Mouse (Mus musculus) erythroblast, embryonic 14.5 days (primary cell): ENCODE measurements around the gene Cxcr2. TPM values are rescaled to one million over a fixed set of nuclear protein-coding genes. Genes with fewer than 3 reads are reported as not detected.

Experiments
- H3K27me3 ChIP-seq: 2 replicates; pipeline ENCODE4 v1.6.1; 2012; ENCODE audit warnings: inconsistent platforms; ENCODE audit not compliant: control insufficient read depth
- H3K36me3 ChIP-seq: 2 replicates; pipeline ENCODE4 v1.6.1; 2012; ENCODE audit warnings: mild to moderate bottlenecking, inconsistent platforms; ENCODE audit not compliant: control insufficient read depth
- H3K4me1 ChIP-seq: 2 replicates; pipeline ENCODE4 v1.6.1; 2012; ENCODE audit warnings: inconsistent platforms; ENCODE audit not compliant: control insufficient read depth
- H3K4me3 ChIP-seq: replicated peaks from 2 replicates; pipeline ENCODE3; 2012; ENCODE audit warnings: moderate library complexity, mild to moderate bottlenecking, inconsistent platforms
- H3K9me3 ChIP-seq: 2 replicates; pipeline ENCODE4 v1.6.1; 2012; ENCODE audit warnings: low read length, inconsistent platforms, mixed read lengths; ENCODE audit not compliant: control insufficient read depth
- GATA1 ChIP-seq: IDR thresholded peaks from 2 replicates; pipeline ENCODE4 v1.6.1; 2012; ENCODE audit warnings: low read length, inconsistent platforms, mixed read lengths
- TAL1 ChIP-seq: IDR thresholded peaks from 3 replicates; pipeline ENCODE4 v1.6.1; 2012; ENCODE audit warnings: low read length, inconsistent platforms, mixed read lengths
- polyA plus RNA-seq: library from polyadenylated mRNA; stranded (reverse); fragments of >175 nt; gene quantifications from 2 replicates; pipeline ENCODE4 v1.2.3, GENCODE M21; 2012

Cxcr2 gene
- polyA plus RNA-seq, result 0.01 TPM in 1 of 2 replicates, not detected in the other

- Histone ChIP-seq H3K36me3 (no peaks in the 10 kb centered on the region), H3K4me3 (no peak within 1 kb of the TSS), H3K4me1 (no peaks in the 10 kb centered on the region), H3K9me3 (no peaks in the 10 kb centered on the region), H3K27me3 (no peaks in the 10 kb centered on the region; the same call in 1 of the 2 replicates)
- no peak for TF ChIP-seq TAL1
- TF ChIP-seq GATA1, result no peak
Measured at GRCm38 (mm10) chr1:74153461-74154184, at the start of gene Cxcr2. TSS of gene Cxcr2 (plus strand) at chr1:74153989.

- no peak for TF ChIP-seq GATA1
- TF ChIP-seq TAL1, result no peak
- Histone ChIP-seq H3K4me1 (no peaks in the 10 kb centered on the region), H3K9me3 (no peaks in the 10 kb centered on the region), H3K36me3 (no peaks in the 10 kb centered on the region), H3K4me3 (no peak overlapping the region), H3K27me3 (peaks cover 21% of the 10 kb centered on the region)
Measured at GRCm38 (mm10) chr1:74105660-74106059, 48.1 kb upstream of the Cxcr2 start.

GRCm38 (mm10) chr1:74106214-74106613, 47.6 kb upstream of the Cxcr2 start:
- Histone ChIP-seq H3K4me1 (no peaks in the 10 kb centered on the region), H3K36me3 (no peaks in the 10 kb centered on the region), H3K27me3 (peaks cover 17% of the 10 kb centered on the region), H3K4me3 (no peak overlapping the region), H3K9me3 (no peaks in the 10 kb centered on the region)
- no peak for TF ChIP-seq TAL1
- TF ChIP-seq GATA1, result no peak

- Histone ChIP-seq H3K27me3 (peaks cover 2% of the 10 kb centered on the region), H3K9me3 (no peaks in the 10 kb centered on the region), H3K4me3 (no peak overlapping the region), H3K36me3 (no peaks in the 10 kb centered on the region), H3K4me1 (no peaks in the 10 kb centered on the region)
- TF ChIP-seq GATA1 (no peak), TAL1 (no peak)
Measured at GRCm38 (mm10) chr1:74107931-74108618, 45.7 kb upstream of the Cxcr2 start.

GRCm38 (mm10) chr1:74109670-74110069, 44.1 kb upstream of the Cxcr2 start:
- H3K27me3 ChIP-seq, result 0 out of 2 replicates have a peak, but pooled peaks cover 2% of the 10 kb centered on the region
- TF ChIP-seq GATA1, result no peak
- TF ChIP-seq TAL1, result no peak
- H3K9me3 ChIP-seq, result no peaks in the 10 kb centered on the region
- H3K4me1 ChIP-seq, result no peaks in the 10 kb centered on the region; the same call in 1 of the 2 replicates
- no peaks in the 10 kb centered on the region for H3K36me3 ChIP-seq
- no peak overlapping the region for H3K4me3 ChIP-seq

GRCm38 (mm10) chr1:74110932-74111695, 42.7 kb upstream of the Cxcr2 start:
- no peaks in the 10 kb centered on the region for H3K36me3 ChIP-seq
- H3K4me3 ChIP-seq, result no peak overlapping the region
- TF ChIP-seq TAL1 (no peak), GATA1 (no peak)
- H3K27me3 ChIP-seq, result 0 out of 2 replicates have a peak, but pooled peaks cover 2% of the 10 kb centered on the region
- no peaks in the 10 kb centered on the region for H3K9me3 ChIP-seq
- no peaks in the 10 kb centered on the region; the same call in 1 of the 2 replicates for H3K4me1 ChIP-seq

- Histone ChIP-seq H3K36me3 (no peaks in the 10 kb centered on the region), H3K4me1 (no peaks in the 10 kb centered on the region; the same call in 1 of the 2 replicates), H3K27me3 (0 out of 2 replicates have a peak, but pooled peaks cover 2% of the 10 kb centered on the region), H3K4me3 (no peak overlapping the region), H3K9me3 (no peaks in the 10 kb centered on the region)
- TF ChIP-seq TAL1 (no peak), GATA1 (no peak)
Measured at GRCm38 (mm10) chr1:74111696-74112030, 42.1 kb upstream of the Cxcr2 start.

- TF ChIP-seq GATA1 (no peak), TAL1 (no peak)
- Histone ChIP-seq H3K36me3 (no peaks in the 10 kb centered on the region), H3K27me3 (peaks cover 2% of the 10 kb centered on the region; the same call in 1 of the 2 replicates), H3K4me3 (no peak overlapping the region), H3K4me1 (no peaks in the 10 kb centered on the region; the same call in 1 of the 2 replicates), H3K9me3 (no peaks in the 10 kb centered on the region)
Measured at GRCm38 (mm10) chr1:74113071-74113470, 40.7 kb upstream of the Cxcr2 start.

- no peak overlapping the region for H3K4me3 ChIP-seq
- H3K36me3 ChIP-seq, result no peaks in the 10 kb centered on the region
- H3K9me3 ChIP-seq, result no peaks in the 10 kb centered on the region
- H3K27me3 ChIP-seq, result peaks cover 32% of the 10 kb centered on the region
- H3K4me1 ChIP-seq, result no peaks in the 10 kb centered on the region; the same call in 1 of the 2 replicates
- TF ChIP-seq GATA1 (no peak), TAL1 (no peak)
Measured at GRCm38 (mm10) chr1:74117876-74118275, 35.9 kb upstream of the Cxcr2 start.
